Mouse (Mus musculus) lung, adult 2 months (tissue): Measurements from ENCODE around the gene Oaz1.

ENCODE experiments used
- CTCF ChIP-seq: fragments of 200-500 bp; IDR thresholded peaks from 2 replicates; pipeline ENCODE4 v1.5.1; 2011; ENCODE audit warnings: mild to moderate bottlenecking, low read length, control low read depth; ENCODE audit not compliant: insufficient read depth
- POLR2A ChIP-seq: fragments of 200-500 bp; IDR thresholded peaks from 2 replicates; pipeline ENCODE4 v1.6.1; 2011; ENCODE audit warnings: low read depth, mild to moderate bottlenecking, control low read depth, low read length, borderline replicate concordance; ENCODE audit errors: extremely low read depth

DNA sequence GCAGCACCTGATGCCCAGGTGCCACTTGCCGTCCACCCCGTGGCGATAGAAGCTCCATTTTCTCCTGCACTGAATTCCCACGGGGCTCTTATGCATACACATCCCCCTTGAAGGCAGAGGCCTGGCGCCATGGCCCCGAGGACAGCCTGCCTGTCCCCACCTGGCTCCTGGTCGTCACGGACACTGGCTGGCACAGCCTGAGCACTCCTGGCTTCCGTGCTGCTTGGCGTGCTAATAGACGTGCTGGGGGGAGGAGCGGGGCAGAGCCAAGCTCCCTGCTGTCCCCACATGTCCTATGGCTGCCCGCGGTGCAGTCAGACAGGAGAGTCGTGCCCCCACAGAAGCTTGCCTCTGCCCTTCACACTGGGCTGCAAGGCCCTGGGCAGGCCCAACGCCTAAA is 38.0 kb downstream of the Oaz1 start:
- TF ChIP-seq POLR2A, result no peak
- TF ChIP-seq CTCF, result no peak
